Mouse (Mus musculus) gastrocnemius, adult 18-20 months (tissue): ENCODE results near the gene Gata5. TPM values are rescaled to one million over a fixed set of nuclear protein-coding genes. Genes with fewer than 3 reads are reported as not detected.

Experiments used
- DNase-seq: peaks from one replicate; pipeline ENCODE4 v3.0.0; 2021; ENCODE audit warnings: low spot score
- total RNA-seq, 2 experiments: library from RNA; stranded (reverse); gene quantifications; 2 replicates each; pipeline ENCODE4 v1.2.3; 2021

Gata5 gene
- total RNA-seq, 2 experiments from 2014 or later = not detected

DNA sequence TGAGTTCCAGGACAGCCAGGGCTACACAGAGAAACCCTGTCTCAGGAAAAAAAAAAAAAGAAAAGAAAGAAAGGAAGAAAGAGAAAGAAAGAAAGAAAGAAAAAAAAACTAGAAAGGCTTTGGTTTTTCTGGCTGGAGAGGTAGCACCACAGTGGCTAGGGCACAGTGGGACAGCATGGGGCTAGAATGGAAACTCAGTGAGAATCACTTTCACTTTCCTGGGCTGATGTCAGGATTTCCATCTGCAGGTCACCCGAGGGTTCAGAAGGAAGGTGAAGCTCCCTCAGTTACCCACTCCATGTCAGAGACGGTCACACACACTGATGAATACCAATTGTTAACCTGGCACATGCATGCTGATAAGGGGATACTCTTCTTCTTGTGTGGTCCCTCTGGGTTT is 26.8 kb downstream of the Gata5 start:
- no peak for DNase-seq

GRCm38 (mm10) chr2:180306423-180307168 is 27.9 kb downstream of the Gata5 start:
- DNase-seq = peak; percentile 75

GRCm38 (mm10) chr2:180306009-180306408 is 28.5 kb downstream of the Gata5 start:
- DNase-seq = no peak

DNA sequence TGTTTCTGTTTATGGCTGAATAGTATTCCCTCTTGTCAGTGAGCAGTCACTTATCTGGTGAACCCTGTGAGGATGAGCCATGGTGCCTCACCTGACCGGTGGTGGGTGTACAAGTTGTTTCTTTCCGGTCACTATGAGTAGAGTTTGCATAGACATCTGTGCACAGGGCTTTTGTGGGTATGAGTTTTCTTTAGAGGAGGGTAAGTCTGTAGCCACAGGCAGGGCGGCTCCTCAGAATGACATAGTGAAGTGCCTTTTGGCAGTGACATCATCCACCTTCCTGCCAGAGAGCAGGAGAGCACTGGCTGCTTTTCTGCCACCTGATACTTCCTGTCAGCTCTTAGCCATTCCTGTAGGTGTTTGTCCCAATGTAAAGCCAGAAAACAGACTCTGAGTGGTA is 29.0 kb downstream of the Gata5 start:
- DNase-seq = peak; percentile 40

- no peak for DNase-seq
Observed at GRCm38 (mm10) chr2:180304554-180304953, 29.9 kb downstream of the Gata5 start.

DNA sequence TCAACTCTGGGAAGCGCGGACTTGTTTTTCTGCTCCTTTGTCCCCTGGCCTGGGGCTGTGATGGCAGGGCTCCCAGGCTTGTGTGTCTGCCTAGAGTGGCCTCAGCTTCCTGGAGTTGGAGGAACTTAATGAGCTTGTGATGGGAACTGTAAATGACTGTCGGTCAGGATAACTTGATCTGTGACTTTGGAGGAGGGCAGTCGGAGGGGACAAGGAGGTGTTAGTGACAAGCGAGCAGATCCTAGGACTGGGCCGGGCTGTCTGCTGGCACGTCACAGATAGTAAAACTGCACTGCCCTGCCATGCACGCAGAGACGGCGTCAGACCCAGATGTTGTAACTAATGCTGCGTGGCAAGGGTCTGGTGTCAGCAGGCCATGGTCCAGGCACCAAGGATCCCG is 31.0 kb downstream of the Gata5 start:
- peak; percentile 20 for DNase-seq

- no peak for DNase-seq
Observed at GRCm38 (mm10) chr2:180302201-180302600, 32.3 kb downstream of the Gata5 start.

GRCm38 (mm10) chr2:180300771-180301170 is 33.7 kb downstream of the Gata5 start:
- DNase-seq = no peak

GRCm38 (mm10) chr2:180300252-180300651 is 34.2 kb downstream of the Gata5 start:
- DNase-seq = no peak

DNA sequence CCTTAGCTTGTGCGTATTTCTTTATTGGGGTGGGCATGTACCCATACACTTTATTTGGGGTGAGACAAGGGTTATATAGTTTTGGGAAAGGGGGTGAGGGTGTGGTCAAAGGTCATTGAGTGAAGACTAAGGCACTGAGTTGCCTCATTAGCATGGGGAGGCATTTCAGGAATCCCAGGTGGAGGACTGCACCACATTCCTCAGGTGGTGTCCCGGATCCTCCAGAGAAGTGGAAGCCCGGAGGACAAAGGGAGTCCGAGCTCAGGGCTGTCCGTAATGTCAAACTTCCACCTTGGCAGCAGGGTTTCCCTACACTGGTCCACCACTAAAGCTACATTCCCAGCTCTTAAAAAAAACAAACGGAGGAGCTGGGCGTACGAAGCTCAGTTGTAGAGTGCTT is 41.6 kb downstream of the Gata5 start:
- DNase-seq = no peak

DNA sequence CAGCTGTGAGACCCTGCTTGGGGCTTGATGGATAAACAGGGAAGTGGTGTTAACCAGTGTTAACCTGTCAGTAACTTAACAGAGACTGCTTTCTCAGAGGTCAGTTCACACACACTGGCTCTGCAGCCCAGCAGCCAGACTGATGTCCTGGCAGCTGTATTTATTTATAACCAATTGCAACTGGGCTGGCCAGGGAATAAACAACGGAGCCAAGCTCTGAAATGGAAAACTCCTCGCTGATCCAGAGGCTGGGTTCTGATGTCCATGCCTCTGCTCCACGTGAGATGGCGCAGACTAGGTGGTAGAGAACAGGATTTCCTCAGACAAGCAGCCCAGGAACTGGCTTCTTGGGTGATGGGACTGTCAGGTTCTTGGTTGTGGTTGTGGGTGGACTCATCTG is 42.5 kb downstream of the Gata5 start:
- peak; percentile 71 for DNase-seq

DNA sequence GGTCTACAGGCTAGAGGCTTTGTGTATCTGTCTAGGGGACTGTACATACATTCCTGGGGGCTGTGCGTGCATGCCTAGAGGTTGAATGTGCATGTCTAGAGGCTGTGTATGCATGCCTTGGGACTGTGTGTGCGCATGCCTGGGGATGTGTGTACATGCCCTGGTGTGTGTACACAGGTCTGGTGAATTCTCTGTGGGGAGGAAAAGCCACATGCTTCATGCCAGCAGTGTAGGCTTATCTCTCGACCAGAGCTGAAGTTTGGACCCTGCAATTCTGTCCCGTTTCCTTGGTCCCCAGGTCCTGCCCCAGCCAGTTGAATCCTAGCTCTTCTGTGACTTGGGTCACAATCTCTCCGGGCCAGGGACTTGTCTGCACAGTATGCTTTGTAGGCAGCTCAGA is 42.9 kb downstream of the Gata5 start:
- no peak for DNase-seq

GRCm38 (mm10) chr2:180290503-180290902 is 44.0 kb downstream of the Gata5 start:
- no peak for DNase-seq

DNA sequence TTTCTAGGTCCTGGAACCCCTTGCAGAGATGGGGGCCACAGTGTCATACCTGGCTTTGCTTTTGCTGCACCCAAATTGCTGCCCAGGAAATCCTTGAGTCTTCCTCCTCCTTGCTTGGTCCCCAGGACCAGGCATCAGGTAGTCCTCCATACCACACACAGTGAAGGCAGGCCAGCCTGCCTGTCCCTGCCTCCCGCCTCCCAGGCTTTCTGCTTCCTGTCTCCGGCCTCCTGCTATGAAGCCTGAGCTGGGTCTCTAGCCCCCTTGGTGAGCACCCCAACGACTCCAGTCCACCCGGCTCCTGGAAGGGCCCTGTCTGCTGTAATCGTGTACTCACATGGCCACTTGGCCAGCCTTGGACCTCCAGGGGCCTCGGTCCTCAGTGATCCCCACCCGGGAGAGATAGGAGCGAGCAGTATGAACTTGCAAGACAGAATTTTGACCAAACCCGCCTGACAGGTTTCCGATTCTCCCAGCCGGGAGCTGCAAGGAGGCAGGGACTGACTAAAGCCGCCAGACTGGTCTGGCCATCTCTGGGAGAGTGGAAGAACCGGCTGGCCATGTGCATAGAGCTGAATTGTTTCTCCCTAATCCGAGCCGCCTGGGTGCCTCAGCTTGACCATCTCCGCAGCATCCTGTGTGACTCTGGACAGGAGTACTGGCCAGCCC is 44.9 kb downstream of the Gata5 start, which contains the start of gene Rbbp8nl:
TSS of gene Rbbp8nl (minus strand) at position 440 of the 669 bp plus-strand sequence.
- DNase-seq = no peak

DNA sequence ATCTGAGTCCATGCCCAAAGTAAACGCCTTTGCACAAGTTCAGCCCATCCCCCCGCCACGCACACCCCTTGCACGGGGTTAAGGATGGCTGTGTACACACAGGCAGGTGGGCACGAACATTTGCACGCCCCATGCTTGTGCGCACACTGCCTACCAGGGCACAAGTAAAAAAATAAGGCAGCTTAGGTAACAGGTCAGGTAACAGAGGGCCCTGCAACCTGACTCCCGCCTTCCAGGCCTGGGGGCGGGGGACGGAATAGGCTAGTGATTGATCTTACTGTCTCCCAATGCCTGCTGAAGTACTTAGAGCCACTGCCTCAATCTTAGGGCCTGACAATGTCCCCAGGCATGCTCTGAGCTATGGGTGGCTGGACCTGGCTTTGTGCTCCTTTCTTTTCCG is 45.5 kb downstream of the Gata5 start:
- no peak for DNase-seq

- DNase-seq = no peak
Observed at GRCm38 (mm10) chr2:180279321-180279720, 55.2 kb downstream of the Gata5 start.

DNA sequence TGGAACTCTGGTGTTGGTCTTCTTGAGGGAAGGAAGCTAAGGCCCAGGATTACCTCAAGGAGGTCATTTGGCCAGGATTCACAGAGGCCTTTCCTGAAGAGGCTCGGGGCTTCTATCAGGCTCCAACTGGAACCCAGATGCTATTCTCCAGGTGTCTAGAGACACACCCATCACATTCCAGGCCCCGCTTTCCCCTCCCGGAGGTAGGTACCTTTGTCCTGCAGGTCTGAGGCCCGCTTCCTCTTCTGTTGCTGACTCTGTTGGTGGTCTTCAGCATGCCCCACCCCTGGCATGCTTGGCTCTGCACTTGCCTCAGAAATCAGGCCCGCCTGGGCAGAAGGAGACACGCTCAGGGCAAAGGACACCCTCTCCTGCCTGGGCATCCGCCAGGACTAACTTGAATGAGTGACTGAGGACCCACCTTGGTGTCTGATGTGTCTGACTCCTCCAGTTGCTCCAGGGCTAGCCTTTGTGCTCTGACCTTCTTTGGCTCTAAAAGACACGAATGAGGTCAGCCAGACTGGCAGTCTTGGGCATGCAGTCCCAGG is 56.7 kb downstream of the Gata5 start:
- DNase-seq = no peak

DNA sequence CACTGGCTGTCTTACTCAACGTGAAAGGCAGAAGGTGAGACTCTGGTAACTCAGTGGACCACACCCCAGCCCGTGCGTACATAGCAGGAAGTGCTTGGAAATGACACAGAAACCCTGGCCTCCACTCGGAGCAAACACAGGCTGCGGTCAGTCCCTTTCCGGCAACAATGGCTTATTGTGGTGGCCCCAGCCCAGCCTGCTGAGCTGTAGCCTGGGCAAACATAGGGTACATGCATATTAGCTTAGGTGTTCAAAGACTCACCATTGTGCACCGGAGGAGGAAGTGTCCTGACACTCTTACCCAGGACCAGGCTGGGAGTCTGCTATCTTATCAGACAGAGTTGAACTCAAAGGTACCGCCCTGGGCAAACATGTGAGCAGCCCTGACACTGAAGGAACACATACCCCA is 57.6 kb downstream of the Gata5 start:
- DNase-seq = no peak

- no peak for DNase-seq
Observed at GRCm38 (mm10) chr2:180276385-180276784, 58.1 kb downstream of the Gata5 start.

- peak; percentile 89 for DNase-seq
Observed at GRCm38 (mm10) chr2:180275836-180276235, 58.7 kb downstream of the Gata5 start.
